Mouse (Mus musculus) lung, postnatal 0 days (tissue): Measurements from ENCODE around the gene Btrc. TPM values are rescaled to one million over a fixed set of nuclear protein-coding genes. Genes with fewer than 3 reads are reported as not detected.
"Not testable (repeated sequence)": the region's sequence is repeated elsewhere in the genome, so short reads cannot be mapped to it uniquely, and the experiment has no call there.

Source experiments
- ATAC-seq: fragments of 200-750 bp; cut with Nextera tagmentation; 2 replicates; pipeline ENCODE4 v1.8.0; 2017; ENCODE audit warnings: moderate library complexity
- DNase-seq: peaks from one replicate; pipeline ENCODE4 v3.0.0-alpha.2; 2016; ENCODE audit warnings: low spot score
- H3K27ac ChIP-seq: fragments of 300-500 bp; sonication (generic); 2 replicates; pipeline ENCODE4 v1.5.1; 2014; ENCODE audit warnings: antibody characterized with exemption, mild to moderate bottlenecking, low read length, mixed read lengths
- H3K27me3 ChIP-seq: fragments of 300-500 bp; sonication (generic); replicated peaks from 2 replicates; pipeline ENCODE4 v1.6.1; 2014; ENCODE audit warnings: low read length, mixed read lengths; ENCODE audit not compliant: insufficient read depth
- H3K36me3 ChIP-seq: fragments of 300-500 bp; sonication (generic); 2 replicates; pipeline ENCODE4 v1.6.1; 2014; ENCODE audit warnings: low read length, mixed read lengths; ENCODE audit not compliant: insufficient read depth
- H3K4me1 ChIP-seq: fragments of 300-500 bp; sonication (generic); 2 replicates; pipeline ENCODE4 v1.6.1; 2014; ENCODE audit warnings: antibody characterized with exemption, low read depth, low read length, mixed read lengths; ENCODE audit not compliant: insufficient read depth
- H3K4me2 ChIP-seq: fragments of 300-500 bp; sonication (generic); replicated peaks from 2 replicates; pipeline ENCODE4 v1.6.1; 2014; ENCODE audit warnings: low read depth, mild to moderate bottlenecking, low read length, moderate library complexity, mixed read lengths
- H3K4me3 ChIP-seq: fragments of 300-500 bp; sonication (generic); 2 replicates; pipeline ENCODE4 v1.5.1; 2014; ENCODE audit warnings: low read depth, low read length
- H3K9ac ChIP-seq: fragments of 300-500 bp; sonication (generic); replicated peaks from 2 replicates; pipeline ENCODE4 v1.6.1; 2014; ENCODE audit warnings: low read depth, mild to moderate bottlenecking
- H3K9me3 ChIP-seq: fragments of 300-500 bp; sonication (generic); 2 replicates; pipeline ENCODE4 v1.6.1; 2016; ENCODE audit warnings: low read length, mixed read lengths
- CTCF ChIP-seq: IDR thresholded peaks from 2 replicates; pipeline ENCODE4 v1.5.1; 2016; ENCODE audit warnings: antibody characterized with exemption, mild to moderate bottlenecking
- EP300 ChIP-seq: IDR thresholded peaks from 2 replicates; pipeline ENCODE4 v1.6.1; 2016; ENCODE audit warnings: antibody characterized with exemption, mild to moderate bottlenecking, control low read depth
- WGBS: fragments of 180-500 bp; shearing (Covaris S2); extraction: QIAGEN DNeasy Blood & Tissue Kit; methylation state at CpG from one replicate; pipeline ENCODE4 v1.1.7; 2014; 5-methylcytosine and 5-hydroxymethylcytosine counted together
- polyA plus RNA-seq: library from polyadenylated mRNA; unstranded; fragments of >200 nt; fragmentation: Nextera tagmentation; extraction: Ambion mirVana; gene quantifications from 2 replicates; pipeline ENCODE4 v1.2.1, GENCODE M21; 2015

Btrc gene
- polyA plus RNA-seq, 1 experiment from 2014 or later = 20.7 TPM

DNA sequence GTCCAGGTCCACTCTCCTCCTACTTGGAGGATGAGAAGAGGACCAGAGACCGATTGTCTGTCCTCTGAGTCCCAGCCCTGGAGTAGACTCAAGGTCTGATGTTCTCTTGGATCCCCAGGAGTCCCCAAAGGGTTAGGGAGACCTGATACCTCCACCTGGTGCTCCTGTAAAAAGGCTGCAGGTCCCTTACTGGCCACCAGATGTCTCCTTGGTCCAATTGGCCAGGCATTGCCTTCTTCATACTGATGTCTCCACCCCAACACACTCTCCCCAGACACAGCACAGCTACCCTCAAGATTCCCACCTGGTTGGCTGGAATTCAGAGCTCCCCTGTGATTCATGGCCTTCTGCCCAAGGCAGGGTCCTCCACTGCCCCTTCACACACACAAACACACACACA is 174.0 kb downstream of the Btrc start:
- ATAC-seq (peak; percentile 32; the same call in 1 of the 2 replicates), DNase-seq (peak; percentile 74)
- H3K4me2 ChIP-seq = no peak overlapping the region
- H3K9me3 ChIP-seq = no peaks in the 10 kb centered on the region
- H3K4me1 ChIP-seq = no peaks in the 10 kb centered on the region
- peak; percentile 84 for TF ChIP-seq CTCF
- no peak for TF ChIP-seq EP300
- no peaks in the 10 kb centered on the region for H3K36me3 ChIP-seq
- H3K27ac ChIP-seq = no peak overlapping the region
- peaks cover 11% of the 10 kb centered on the region; the same call in 1 of the 2 replicates for H3K27me3 ChIP-seq
- no peak overlapping the region for H3K9ac ChIP-seq
- H3K4me3 ChIP-seq = no peak overlapping the region
- WGBS = 60% methylated on average over 1 of the region's 1 CpGs

DNA sequence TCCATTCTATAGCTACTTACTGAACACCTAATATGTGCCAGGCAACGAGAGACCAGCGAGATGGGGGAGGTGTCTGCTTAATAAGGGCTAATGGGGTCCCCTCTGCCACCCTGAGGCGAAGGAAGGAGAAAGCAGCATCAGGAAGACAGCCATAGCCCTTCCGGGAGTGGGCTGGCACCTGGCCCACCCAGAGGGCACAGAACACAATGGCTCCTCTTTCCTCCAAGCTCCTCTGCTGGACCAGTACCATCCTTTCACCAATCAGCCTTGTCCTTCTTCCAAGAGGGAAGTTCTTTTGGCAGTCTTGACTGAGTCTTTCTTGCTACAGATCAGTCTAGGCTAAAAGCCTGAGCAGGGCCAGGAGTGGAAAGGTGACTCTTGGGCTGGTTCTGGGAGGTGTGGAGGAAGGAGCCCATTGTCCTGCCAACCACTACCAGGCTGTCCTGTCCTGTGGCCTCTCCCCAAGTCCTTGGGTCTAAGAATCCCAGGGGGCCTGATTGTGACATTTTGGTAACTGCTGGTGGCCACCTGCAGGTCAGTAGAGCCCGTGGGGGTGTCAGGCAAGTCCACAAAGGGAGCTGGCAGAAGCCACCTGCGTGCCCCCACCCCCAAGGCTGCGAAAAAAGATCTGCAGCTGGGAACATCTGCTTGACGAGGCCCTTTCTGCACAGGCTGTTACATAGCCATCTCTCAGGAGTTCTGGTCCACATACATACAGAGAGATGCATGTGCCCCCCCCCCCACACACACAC is 177.3 kb downstream of the Btrc start:
- no peak for ATAC-seq
- H3K4me3 ChIP-seq = no peak overlapping the region
- H3K9ac ChIP-seq = no peak overlapping the region
- no peak for DNase-seq
- H3K27ac ChIP-seq = no peak overlapping the region
- no peaks in the 10 kb centered on the region for H3K9me3 ChIP-seq
- WGBS = 29% methylated on average over 8 of the region's 8 CpGs
- no peaks in the 10 kb centered on the region for H3K4me1 ChIP-seq
- no peaks in the 10 kb centered on the region for H3K36me3 ChIP-seq
- TF ChIP-seq CTCF = no peak
- no peak for TF ChIP-seq EP300
- peak overlapping the region; percentile 56; the same call in 1 of the 2 replicates for H3K4me2 ChIP-seq
- H3K27me3 ChIP-seq = peaks cover 18% of the 10 kb centered on the region; the same call in 1 of the 2 replicates

DNA sequence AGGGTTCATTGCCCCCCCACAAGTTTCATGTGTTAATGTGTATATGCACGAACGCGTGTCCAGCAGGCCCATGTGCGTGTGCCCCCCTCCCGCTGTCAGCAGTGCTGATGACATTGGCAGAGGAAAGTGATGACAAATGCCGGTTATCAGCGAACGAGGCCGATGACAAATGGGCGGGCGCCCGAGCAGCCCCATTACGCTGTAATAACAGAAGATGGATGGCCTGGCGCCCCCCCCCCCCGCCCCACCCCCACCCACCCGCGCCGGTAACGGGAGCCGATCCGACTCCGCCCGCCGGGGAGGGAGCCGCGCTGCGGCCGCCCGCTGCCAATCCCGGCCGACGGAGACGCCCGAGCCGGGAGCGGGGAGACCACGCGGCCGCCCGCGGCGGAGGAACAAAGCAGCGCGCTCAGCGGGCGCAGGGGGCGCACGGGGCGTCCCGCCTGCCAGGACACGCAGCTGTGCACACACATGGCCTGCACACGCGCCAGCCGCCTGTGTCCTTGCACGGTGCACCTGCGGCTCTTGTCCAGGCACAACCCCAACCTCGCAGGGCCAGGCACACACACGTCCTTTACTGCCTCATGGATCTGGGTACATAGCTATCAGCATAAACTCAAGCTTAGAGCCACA is 178.0 kb downstream of the Btrc start:
- peak; percentile 23; the same call in 1 of the 2 replicates for ATAC-seq
- no peaks in the 10 kb centered on the region for H3K4me1 ChIP-seq
- H3K4me3 ChIP-seq = peak overlapping the region; percentile 24
- peak; percentile 39 for DNase-seq
- H3K9ac ChIP-seq = no peak overlapping the region
- no peak for TF ChIP-seq EP300
- no peak for TF ChIP-seq CTCF
- 4% methylated on average over 17 of the region's 58 CpGs for WGBS
- H3K27ac ChIP-seq = no peak overlapping the region
- no peaks in the 10 kb centered on the region for H3K9me3 ChIP-seq
- peak overlapping the region; percentile 56 for H3K4me2 ChIP-seq
- peaks cover 18% of the 10 kb centered on the region; the same call in 1 of the 2 replicates for H3K27me3 ChIP-seq
- H3K36me3 ChIP-seq = no peaks in the 10 kb centered on the region

- Histone ChIP-seq H3K36me3 (no peaks in the 10 kb centered on the region), H3K4me2 (peak overlapping the region; percentile 56; the same call in 1 of the 2 replicates), H3K4me1 (no peaks in the 10 kb centered on the region), H3K9ac (no peak overlapping the region), H3K4me3 (peak overlapping the region; percentile 24; the same call in 1 of the 2 replicates), H3K27me3 (peaks cover 18% of the 10 kb centered on the region; the same call in 1 of the 2 replicates), H3K27ac (no peak overlapping the region), H3K9me3 (no peaks in the 10 kb centered on the region)
- no peak for DNase-seq
- no peak for TF ChIP-seq EP300
- 28% methylated on average over 3 of the region's 3 CpGs for WGBS
- no peak for ATAC-seq
Observed at GRCm38 (mm10) chr19:45542061-45542460, 178.5 kb downstream of the Btrc start.

DNA sequence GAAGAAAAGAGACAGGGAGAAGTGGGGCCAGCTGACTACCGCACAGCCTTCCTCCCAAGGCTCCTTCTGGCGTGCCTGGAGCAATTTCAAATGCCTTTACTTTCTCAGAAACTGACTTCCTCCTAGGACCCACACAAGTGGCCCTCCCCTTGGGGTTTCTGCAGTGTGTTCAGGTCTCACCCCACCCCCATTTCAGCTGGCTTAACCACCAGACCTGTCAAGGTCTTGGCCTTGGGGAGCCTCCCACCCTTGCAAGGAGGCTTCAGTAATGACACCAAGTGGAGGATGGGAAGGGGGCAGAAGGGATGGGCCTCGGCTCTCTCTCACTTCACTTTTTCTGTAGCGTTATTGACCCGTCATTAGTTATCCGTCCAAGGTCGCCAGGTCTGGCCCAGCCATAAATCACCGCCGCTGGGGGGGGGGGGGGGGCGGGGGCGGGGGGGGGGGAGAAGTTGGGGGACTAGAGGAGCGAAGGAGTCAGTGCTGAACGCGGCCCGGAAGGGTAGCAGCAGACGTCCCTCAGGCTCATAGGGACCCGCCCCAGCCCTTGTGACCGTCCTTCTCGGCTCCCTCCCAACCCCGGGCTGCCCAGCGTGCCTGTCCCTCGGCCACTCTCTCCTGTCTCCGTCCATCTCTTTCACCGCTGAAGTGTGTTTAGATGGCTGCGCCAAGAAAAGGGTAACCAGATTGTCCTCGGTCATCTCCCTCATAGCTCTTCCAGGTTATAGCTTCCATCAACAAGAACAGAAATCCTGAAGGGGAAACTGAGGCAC is 180.8 kb downstream of the Btrc start:
- no peaks in the 10 kb centered on the region for H3K36me3 ChIP-seq
- 1% methylated on average over 21 of the region's 26 CpGs for WGBS
- H3K27me3 ChIP-seq = peaks cover 18% of the 10 kb centered on the region; the same call in 1 of the 2 replicates
- peak overlapping the region; percentile 38 for H3K4me3 ChIP-seq
- no peak overlapping the region for H3K27ac ChIP-seq
- peak; percentile 52 for ATAC-seq
- H3K9me3 ChIP-seq = no peaks in the 10 kb centered on the region
- DNase-seq = peak; percentile 38
- no peak overlapping the region for H3K9ac ChIP-seq
- H3K4me2 ChIP-seq = peak overlapping the region; percentile 74
- no peaks in the 10 kb centered on the region for H3K4me1 ChIP-seq
- TF ChIP-seq CTCF = no peak

- H3K36me3 ChIP-seq = no peaks in the 10 kb centered on the region
- TF ChIP-seq CTCF (peak; percentile 91), EP300 (no peak)
- peak overlapping the region; percentile 38 for H3K4me3 ChIP-seq
- DNase-seq = peak; percentile 89
- H3K27ac ChIP-seq = no peak overlapping the region
- peaks cover 18% of the 10 kb centered on the region; the same call in 1 of the 2 replicates for H3K27me3 ChIP-seq
- H3K4me2 ChIP-seq = peak overlapping the region; percentile 74
- peak; percentile 82 for ATAC-seq
- 0% methylated on average over 30 of the region's 30 CpGs for WGBS
- no peaks in the 10 kb centered on the region for H3K9me3 ChIP-seq
- no peak overlapping the region for H3K9ac ChIP-seq
- no peaks in the 10 kb centered on the region for H3K4me1 ChIP-seq
Observed at GRCm38 (mm10) chr19:45544925-45545321, 181.4 kb downstream of the Btrc start.

GRCm38 (mm10) chr19:45548196-45548595 is 184.7 kb downstream of the Btrc start:
- not testable (repeated sequence) for H3K9me3 ChIP-seq, H3K27me3 ChIP-seq, H3K4me3 ChIP-seq, H3K36me3 ChIP-seq, H3K27ac ChIP-seq, DNase-seq, H3K4me2 ChIP-seq, H3K4me1 ChIP-seq, ATAC-seq, H3K9ac ChIP-seq
